Mouse (Mus musculus): Measurements from ENCODE around the gene Blvrb. TPM values are rescaled to one million over a fixed set of nuclear protein-coding genes. Genes with fewer than 3 reads are reported as not detected.

Blvrb gene
- polyA plus RNA-seq, 1 experiment from 2014 or later: 82.4 TPM

- H3K36me3 ChIP-seq: peaks cover 23% of the 10 kb centered on the region
- WGBS: 0% methylated on average over 36 of the region's 36 CpGs
- peaks cover 11% of the 10 kb centered on the region for H3K4me1 ChIP-seq (replicated peaks)
- H3K9ac ChIP-seq: peak within 1 kb of the TSS; percentile 84
- peak within 1 kb of the TSS; percentile 91 for H3K27ac ChIP-seq (ENCODE audit: poor library complexity, severe bottlenecking)
- H3K4me2 ChIP-seq: peak within 1 kb of the TSS; percentile 68
- no peaks in the 10 kb centered on the region for H3K27me3 ChIP-seq (replicated peaks)
- peak; percentile 93 for ATAC-seq (ENCODE audit: insufficient number of reproducible peaks, low FRiP score)
- no peaks in the 10 kb centered on the region for H3K9me3 ChIP-seq (replicated peaks)
- H3K4me3 ChIP-seq: peak within 1 kb of the TSS; percentile 82
Observed at GRCm38 (mm10) chr7:27473156-27473834, 25.5 kb downstream of the Blvrb start, which contains the start of gene Sertad3. Sertad3 (plus strand) TSS chr7:27473768.

GRCm38 (mm10) chr7:27473835-27474489 is 26.2 kb downstream of the Blvrb start:
- Histone ChIP-seq H3K4me1 (replicated peaks) (peaks cover 11% of the 10 kb centered on the region), H3K9ac (peak overlapping the region; percentile 84), H3K9me3 (replicated peaks) (no peaks in the 10 kb centered on the region), H3K4me2 (peak overlapping the region; percentile 68), H3K36me3 (peaks cover 23% of the 10 kb centered on the region), H3K4me3 (peak overlapping the region; percentile 82), H3K27me3 (replicated peaks) (no peaks in the 10 kb centered on the region), H3K27ac (ENCODE audit: poor library complexity, severe bottlenecking) (peak overlapping the region; percentile 91)
- no peak for ATAC-seq (ENCODE audit: insufficient number of reproducible peaks, low FRiP score)
- under 1% methylated on average over 34 of the region's 34 CpGs for WGBS

- Histone ChIP-seq H3K4me2 (peak overlapping the region; percentile 68), H3K9ac (peak overlapping the region; percentile 84), H3K27me3 (replicated peaks) (no peaks in the 10 kb centered on the region), H3K9me3 (replicated peaks) (no peaks in the 10 kb centered on the region), H3K36me3 (peaks cover 23% of the 10 kb centered on the region), H3K4me3 (peak overlapping the region; percentile 82), H3K27ac (ENCODE audit: poor library complexity, severe bottlenecking) (peak overlapping the region; percentile 91), H3K4me1 (replicated peaks) (peaks cover 11% of the 10 kb centered on the region)
- under 1% methylated on average over 23 of the region's 23 CpGs for WGBS
- ATAC-seq (ENCODE audit: insufficient number of reproducible peaks, low FRiP score): peak; percentile 87
Observed at GRCm38 (mm10) chr7:27474490-27474954, 26.7 kb downstream of the Blvrb start.

- Histone ChIP-seq H3K9me3 (replicated peaks) (no peaks in the 10 kb centered on the region), H3K36me3 (peaks cover 23% of the 10 kb centered on the region), H3K4me2 (peak overlapping the region; percentile 68), H3K9ac (peak overlapping the region; percentile 37; the same call in 1 of the 2 replicates), H3K4me3 (peak overlapping the region; percentile 82), H3K4me1 (replicated peaks) (peaks cover 11% of the 10 kb centered on the region), H3K27me3 (replicated peaks) (no peaks in the 10 kb centered on the region), H3K27ac (ENCODE audit: poor library complexity, severe bottlenecking) (peak overlapping the region; percentile 44; the same call in 1 of the 2 replicates)
- ATAC-seq (ENCODE audit: insufficient number of reproducible peaks, low FRiP score): no peak
- WGBS: 79% methylated on average over 2 of the region's 2 CpGs
Observed at GRCm38 (mm10) chr7:27475596-27475995, 27.8 kb downstream of the Blvrb start.

- Histone ChIP-seq H3K9ac (no peak overlapping the region), H3K4me2 (no peak overlapping the region), H3K27me3 (replicated peaks) (no peaks in the 10 kb centered on the region), H3K36me3 (peaks cover 23% of the 10 kb centered on the region), H3K4me1 (replicated peaks) (peaks cover 16% of the 10 kb centered on the region), H3K9me3 (replicated peaks) (no peaks in the 10 kb centered on the region), H3K27ac (ENCODE audit: poor library complexity, severe bottlenecking) (no peak overlapping the region), H3K4me3 (no peak overlapping the region)
- WGBS: 90% methylated on average over 14 of the region's 14 CpGs
- no peak for ATAC-seq (ENCODE audit: insufficient number of reproducible peaks, low FRiP score)
Observed at GRCm38 (mm10) chr7:27476098-27476635, 28.4 kb downstream of the Blvrb start.

- Histone ChIP-seq H3K27me3 (replicated peaks) (no peaks in the 10 kb centered on the region), H3K4me2 (no peak overlapping the region), H3K27ac (ENCODE audit: poor library complexity, severe bottlenecking) (no peak overlapping the region), H3K36me3 (peaks cover 23% of the 10 kb centered on the region), H3K9me3 (replicated peaks) (no peaks in the 10 kb centered on the region), H3K9ac (no peak overlapping the region), H3K4me3 (no peak overlapping the region), H3K4me1 (replicated peaks) (peaks cover 21% of the 10 kb centered on the region)
- ATAC-seq (ENCODE audit: insufficient number of reproducible peaks, low FRiP score): no peak
- 73% methylated on average over 7 of the region's 7 CpGs for WGBS
Observed at GRCm38 (mm10) chr7:27478561-27478960, 30.8 kb downstream of the Blvrb start.

GRCm38 (mm10) chr7:27479750-27480149 is 32.0 kb downstream of the Blvrb start:
- Histone ChIP-seq H3K4me1 (replicated peaks) (peaks cover 21% of the 10 kb centered on the region), H3K9me3 (replicated peaks) (no peaks in the 10 kb centered on the region), H3K4me3 (no peak overlapping the region), H3K36me3 (peaks cover 23% of the 10 kb centered on the region), H3K9ac (no peak overlapping the region), H3K4me2 (no peak overlapping the region), H3K27me3 (replicated peaks) (no peaks in the 10 kb centered on the region), H3K27ac (ENCODE audit: poor library complexity, severe bottlenecking) (no peak overlapping the region)
- 83% methylated on average over 1 of the region's 1 CpGs for WGBS
- ATAC-seq (ENCODE audit: insufficient number of reproducible peaks, low FRiP score): no peak

- peak overlapping the region; percentile 70; the same call in 1 of the 2 replicates for H3K4me2 ChIP-seq
- H3K4me3 ChIP-seq: no peak overlapping the region
- no peak for ATAC-seq (ENCODE audit: insufficient number of reproducible peaks, low FRiP score)
- 72% methylated on average over 3 of the region's 3 CpGs for WGBS
- H3K4me1 ChIP-seq (replicated peaks): peaks cover 18% of the 10 kb centered on the region
- no peaks in the 10 kb centered on the region for H3K9me3 ChIP-seq (replicated peaks)
- H3K9ac ChIP-seq: no peak overlapping the region
- H3K27ac ChIP-seq (ENCODE audit: poor library complexity, severe bottlenecking): peak overlapping the region; percentile 86
- peaks cover 23% of the 10 kb centered on the region for H3K36me3 ChIP-seq
- no peaks in the 10 kb centered on the region for H3K27me3 ChIP-seq (replicated peaks)
Observed at GRCm38 (mm10) chr7:27480506-27480905, 32.7 kb downstream of the Blvrb start.

GRCm38 (mm10) chr7:27480927-27481626 is 33.3 kb downstream of the Blvrb start:
- H3K4me1 ChIP-seq (replicated peaks): peaks cover 14% of the 10 kb centered on the region
- peaks cover 18% of the 10 kb centered on the region for H3K36me3 ChIP-seq
- H3K9ac ChIP-seq: peak overlapping the region; percentile 70
- 15% methylated on average over 9 of the region's 11 CpGs for WGBS
- peak overlapping the region; percentile 43 for H3K4me3 ChIP-seq
- peak overlapping the region; percentile 86 for H3K27ac ChIP-seq (ENCODE audit: poor library complexity, severe bottlenecking)
- no peaks in the 10 kb centered on the region for H3K9me3 ChIP-seq (replicated peaks)
- no peak for ATAC-seq (ENCODE audit: insufficient number of reproducible peaks, low FRiP score)
- H3K4me2 ChIP-seq: peak overlapping the region; percentile 70
- no peaks in the 10 kb centered on the region for H3K27me3 ChIP-seq (replicated peaks)

GRCm38 (mm10) chr7:27481627-27481969 is 33.8 kb downstream of the Blvrb start:
- peak overlapping the region; percentile 43 for H3K4me3 ChIP-seq
- H3K4me1 ChIP-seq (replicated peaks): peaks cover 14% of the 10 kb centered on the region
- peaks cover 13% of the 10 kb centered on the region for H3K36me3 ChIP-seq
- H3K27me3 ChIP-seq (replicated peaks): no peaks in the 10 kb centered on the region
- H3K9me3 ChIP-seq (replicated peaks): no peaks in the 10 kb centered on the region
- H3K4me2 ChIP-seq: peak overlapping the region; percentile 70
- WGBS: 2% methylated on average over 11 of the region's 12 CpGs
- peak overlapping the region; percentile 86 for H3K27ac ChIP-seq (ENCODE audit: poor library complexity, severe bottlenecking)
- peak overlapping the region; percentile 70 for H3K9ac ChIP-seq
- peak; percentile 97 for ATAC-seq (ENCODE audit: insufficient number of reproducible peaks, low FRiP score)

GRCm38 (mm10) chr7:27483860-27484259 is 36.1 kb downstream of the Blvrb start:
- no peak overlapping the region for H3K27ac ChIP-seq (ENCODE audit: poor library complexity, severe bottlenecking)
- H3K4me3 ChIP-seq: no peak overlapping the region
- no peak overlapping the region for H3K4me2 ChIP-seq
- H3K9ac ChIP-seq: no peak overlapping the region
- H3K4me1 ChIP-seq (replicated peaks): peaks cover 24% of the 10 kb centered on the region
- ATAC-seq (ENCODE audit: insufficient number of reproducible peaks, low FRiP score): no peak
- 84% methylated on average over 4 of the region's 4 CpGs for WGBS
- peaks cover 6% of the 10 kb centered on the region for H3K36me3 ChIP-seq
- no peaks in the 10 kb centered on the region for H3K9me3 ChIP-seq (replicated peaks)
- H3K27me3 ChIP-seq (replicated peaks): no peaks in the 10 kb centered on the region
